Mouse (Mus musculus): ENCODE measurements around the gene Meltf. TPM values are rescaled to one million over a fixed set of nuclear protein-coding genes. Genes with fewer than 3 reads are reported as not detected.

Gene Meltf
- polyA plus RNA-seq, 1 experiment from 2014 or later = 568 TPM

DNA sequence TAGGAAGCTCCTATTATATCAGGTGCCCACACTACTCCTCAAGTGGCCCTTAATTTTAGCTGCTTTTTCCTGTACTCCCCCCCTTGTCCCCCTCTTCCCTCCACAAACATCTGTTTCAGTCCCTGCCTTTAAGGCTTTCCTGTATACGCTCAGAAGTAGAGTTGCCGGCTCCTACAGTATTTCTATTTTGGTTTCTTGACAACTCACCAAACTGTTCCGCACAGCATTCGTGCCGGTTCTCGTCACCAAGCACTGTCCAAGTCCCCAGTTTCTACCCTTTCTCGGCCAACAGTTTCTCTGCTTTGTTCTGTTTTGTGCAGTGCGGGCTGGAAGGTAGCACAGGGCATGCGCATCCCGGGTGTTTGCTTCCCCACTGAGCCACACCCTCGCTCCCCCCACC is 30.3 kb downstream of the Meltf start:
- WGBS = 65% methylated on average over 11 of the region's 11 CpGs
- TF ChIP-seq CTCF (IDR thresholded peaks at IDR 0.05; ENCODE audit: low read depth) = no peak
- Histone ChIP-seq H3K9me3 (ENCODE audit: control insufficient read depth) (no peaks in the 10 kb centered on the region), H3K9ac (ENCODE audit: low read depth, low read length) (no peak overlapping the region), H3K4me3 (ENCODE audit: low read depth, low read length) (no peak overlapping the region), H3K27ac (ENCODE audit: low read depth, low read length) (no peak overlapping the region), H3K4me1 (replicated peaks; ENCODE audit: control insufficient read depth, insufficient read depth, low read length) (no peaks in the 10 kb centered on the region), H3K36me3 (ENCODE audit: control insufficient read depth, insufficient read depth) (no peaks in the 10 kb centered on the region), H3K27me3 (replicated peaks; ENCODE audit: control insufficient read depth, insufficient read depth, low read length) (no peaks in the 10 kb centered on the region), H3K4me2 (replicated peaks; ENCODE audit: low read depth) (no peak overlapping the region)
- ATAC-seq = no peak

GRCm38 (mm10) chr16:31910281-31910847 is 31.8 kb downstream of the Meltf start:
- no peaks in the 10 kb centered on the region for H3K9me3 ChIP-seq (ENCODE audit: control insufficient read depth)
- peak; percentile 87 for ATAC-seq
- TF ChIP-seq CTCF (IDR thresholded peaks at IDR 0.05; ENCODE audit: low read depth) = no peak
- 27% methylated on average over 10 of the region's 10 CpGs for WGBS
- H3K27ac ChIP-seq (ENCODE audit: low read depth, low read length) = peak overlapping the region; percentile 46; the same call in 1 of the 2 replicates
- H3K4me1 ChIP-seq (replicated peaks; ENCODE audit: control insufficient read depth, insufficient read depth, low read length) = no peaks in the 10 kb centered on the region
- no peaks in the 10 kb centered on the region for H3K27me3 ChIP-seq (replicated peaks; ENCODE audit: control insufficient read depth, insufficient read depth, low read length)
- no peak overlapping the region for H3K9ac ChIP-seq (ENCODE audit: low read depth, low read length)
- no peak overlapping the region for H3K4me3 ChIP-seq (ENCODE audit: low read depth, low read length)
- no peaks in the 10 kb centered on the region for H3K36me3 ChIP-seq (ENCODE audit: control insufficient read depth, insufficient read depth)
- H3K4me2 ChIP-seq (replicated peaks; ENCODE audit: low read depth) = no peak overlapping the region

DNA sequence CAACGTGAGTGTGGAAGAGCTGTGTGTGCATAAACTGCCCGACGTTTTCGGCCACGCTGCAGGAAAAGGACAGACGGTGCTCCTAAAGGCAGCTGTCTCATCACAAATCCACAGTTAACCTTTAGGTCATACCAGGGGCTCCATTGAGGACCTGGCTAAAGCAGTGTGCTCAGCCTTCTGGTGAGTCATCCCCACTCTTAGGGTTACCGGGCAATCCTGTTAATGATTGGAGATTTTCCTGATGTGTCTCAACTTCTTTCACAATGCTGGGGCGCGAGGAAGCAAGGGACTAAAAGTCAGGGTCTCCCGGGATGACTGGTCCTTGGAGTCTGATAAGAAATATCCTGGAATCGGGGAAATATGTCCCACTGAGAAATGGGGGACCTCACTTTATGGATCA is 39.2 kb downstream of the Meltf start:
- no peaks in the 10 kb centered on the region for H3K27me3 ChIP-seq (replicated peaks; ENCODE audit: control insufficient read depth, insufficient read depth, low read length)
- no peaks in the 10 kb centered on the region for H3K4me1 ChIP-seq (replicated peaks; ENCODE audit: control insufficient read depth, insufficient read depth, low read length)
- peak overlapping the region; percentile 24; the same call in 1 of the 2 replicates for H3K9ac ChIP-seq (ENCODE audit: low read depth, low read length)
- H3K4me3 ChIP-seq (ENCODE audit: low read depth, low read length) = 0 out of 2 replicates have a peak overlapping the region, but pooled peaks have one; percentile 6
- WGBS = 47% methylated on average over 11 of the region's 11 CpGs
- no peak for TF ChIP-seq CTCF (IDR thresholded peaks at IDR 0.05; ENCODE audit: low read depth)
- peak overlapping the region; percentile 74 for H3K27ac ChIP-seq (ENCODE audit: low read depth, low read length)
- ATAC-seq = peak; percentile 93
- no peaks in the 10 kb centered on the region for H3K9me3 ChIP-seq (ENCODE audit: control insufficient read depth)
- no peaks in the 10 kb centered on the region for H3K36me3 ChIP-seq (ENCODE audit: control insufficient read depth, insufficient read depth)
- peak overlapping the region; percentile 59 for H3K4me2 ChIP-seq (replicated peaks; ENCODE audit: low read depth)

GRCm38 (mm10) chr16:31918248-31918724 is 39.7 kb downstream of the Meltf start:
- Histone ChIP-seq H3K4me1 (replicated peaks; ENCODE audit: control insufficient read depth, insufficient read depth, low read length) (no peaks in the 10 kb centered on the region), H3K9ac (ENCODE audit: low read depth, low read length) (peak overlapping the region; percentile 24; the same call in 1 of the 2 replicates), H3K27me3 (replicated peaks; ENCODE audit: control insufficient read depth, insufficient read depth, low read length) (no peaks in the 10 kb centered on the region), H3K36me3 (ENCODE audit: control insufficient read depth, insufficient read depth) (no peaks in the 10 kb centered on the region), H3K4me3 (ENCODE audit: low read depth, low read length) (0 out of 2 replicates have a peak overlapping the region, but pooled peaks have one; percentile 6), H3K27ac (ENCODE audit: low read depth, low read length) (peak overlapping the region; percentile 74), H3K9me3 (ENCODE audit: control insufficient read depth) (no peaks in the 10 kb centered on the region), H3K4me2 (replicated peaks; ENCODE audit: low read depth) (peak overlapping the region; percentile 59)
- peak; percentile 98 for TF ChIP-seq CTCF (IDR thresholded peaks at IDR 0.05; ENCODE audit: low read depth)
- 1% methylated on average over 14 of the region's 14 CpGs for WGBS
- peak; percentile 48 for ATAC-seq

DNA sequence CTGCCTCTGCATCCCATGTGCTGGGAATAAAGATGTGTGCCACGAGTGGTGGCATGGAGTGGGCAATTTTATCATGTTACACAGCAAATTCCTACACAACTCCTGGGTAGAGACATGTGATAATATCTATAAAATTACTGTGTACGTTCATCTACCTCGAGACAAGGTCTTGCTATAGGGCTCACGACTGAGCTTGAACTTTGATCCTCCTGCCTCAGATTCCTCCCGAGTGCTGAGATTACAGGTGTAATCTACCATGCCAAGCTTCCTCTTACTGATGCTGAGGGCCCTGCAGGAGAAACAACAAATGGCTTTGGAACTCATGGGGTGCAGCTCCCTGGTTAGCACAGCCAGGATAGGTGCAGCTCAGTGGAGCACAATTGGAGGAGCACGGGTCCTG is 45.8 kb downstream of the Meltf start:
- Histone ChIP-seq H3K9ac (ENCODE audit: low read depth, low read length) (no peak overlapping the region), H3K4me2 (replicated peaks; ENCODE audit: low read depth) (no peak overlapping the region), H3K27ac (ENCODE audit: low read depth, low read length) (no peak overlapping the region), H3K27me3 (replicated peaks; ENCODE audit: control insufficient read depth, insufficient read depth, low read length) (no peaks in the 10 kb centered on the region), H3K36me3 (ENCODE audit: control insufficient read depth, insufficient read depth) (no peaks in the 10 kb centered on the region), H3K4me3 (ENCODE audit: low read depth, low read length) (no peak overlapping the region), H3K9me3 (ENCODE audit: control insufficient read depth) (no peaks in the 10 kb centered on the region), H3K4me1 (replicated peaks; ENCODE audit: control insufficient read depth, insufficient read depth, low read length) (no peaks in the 10 kb centered on the region)
- no peak for TF ChIP-seq CTCF (IDR thresholded peaks at IDR 0.05; ENCODE audit: low read depth)
- 50% methylated on average over 6 of the region's 6 CpGs for WGBS
- peak; percentile 50 for ATAC-seq

- 55% methylated on average over 6 of the region's 6 CpGs for WGBS
- TF ChIP-seq CTCF (IDR thresholded peaks at IDR 0.05; ENCODE audit: low read depth) = no peak
Observed at GRCm38 (mm10) chr16:31926091-31926490, 47.5 kb downstream of the Meltf start.

More at GRCm38 (mm10) chr16:31926091-31926490, 47.5 kb downstream of the Meltf start:
- no peaks in the 10 kb centered on the region for H3K4me1 ChIP-seq (replicated peaks; ENCODE audit: control insufficient read depth, insufficient read depth, low read length)
- no peak overlapping the region for H3K4me2 ChIP-seq (replicated peaks; ENCODE audit: low read depth)
- no peaks in the 10 kb centered on the region for H3K9me3 ChIP-seq (ENCODE audit: control insufficient read depth)
- no peak overlapping the region for H3K4me3 ChIP-seq (ENCODE audit: low read depth, low read length)
- ATAC-seq = peak; percentile 44
- no peaks in the 10 kb centered on the region for H3K27me3 ChIP-seq (replicated peaks; ENCODE audit: control insufficient read depth, insufficient read depth, low read length)
- H3K9ac ChIP-seq (ENCODE audit: low read depth, low read length) = no peak overlapping the region
- no peak overlapping the region for H3K27ac ChIP-seq (ENCODE audit: low read depth, low read length)
- no peaks in the 10 kb centered on the region for H3K36me3 ChIP-seq (ENCODE audit: control insufficient read depth, insufficient read depth)

All from intestine, postnatal 0 days (tissue).